Mouse (Mus musculus) intestine, embryonic 16.5 days (tissue): ENCODE data around the gene Tap1. TPM values are rescaled to one million over a fixed set of nuclear protein-coding genes. Genes with fewer than 3 reads are reported as not detected.

ENCODE experiments used
- polyA plus RNA-seq: library from polyadenylated mRNA; unstranded; fragments of >200 nt; fragmentation: Nextera tagmentation; extraction: Ambion mirVana; gene quantifications from 2 replicates; pipeline ENCODE4 v1.2.1, GENCODE M21; 2015

Tap1 gene
- polyA plus RNA-seq, 1 experiment from 2014 or later, result 8.5 TPM

Other genes with a start within 250 kb of the Tap1 start
- 150 and 167 TPM in 2 replicates for gene Pfdn6, start 247.2 kb upstream of the Tap1 start, polyA plus RNA-seq
- gene Wdr46, start 246.9 kb upstream of the Tap1 start, polyA plus RNA-seq, result 24.3 and 26.1 TPM in 2 replicates
- gene B3galt4, start 236.1 kb upstream of the Tap1 start, polyA plus RNA-seq, result 12.6 and 15.5 TPM in 2 replicates
- gene Vps52, start 231.7 kb upstream of the Tap1 start, polyA plus RNA-seq, result 46.3 and 48.1 TPM in 2 replicates
- gene Rps18, start 231.6 kb upstream of the Tap1 start, polyA plus RNA-seq, result 1,753 and 1,902 TPM in 2 replicates
- 307 and 325 TPM in 2 replicates for gene H2-K1, start 187.2 kb upstream of the Tap1 start, polyA plus RNA-seq
- 9.3 and 12.1 TPM in 2 replicates for gene Ring1, start 162.9 kb upstream of the Tap1 start, polyA plus RNA-seq
- gene H2-Ke6, start 159.5 kb upstream of the Tap1 start, polyA plus RNA-seq, result 66.0 and 66.7 TPM in 2 replicates
- gene Slc39a7, start 155.9 kb upstream of the Tap1 start, polyA plus RNA-seq, result 171 and 176 TPM in 2 replicates
- gene Rxrb, start 155.7 kb upstream of the Tap1 start, polyA plus RNA-seq, result 37.6 and 38.4 TPM in 2 replicates
- 0.20 and 0.45 TPM in 2 replicates for gene Col11a2, start 148.1 kb upstream of the Tap1 start, polyA plus RNA-seq
- 0.62 and 0.95 TPM in 2 replicates for gene H2-Oa, start 95.2 kb upstream of the Tap1 start, polyA plus RNA-seq
- 13.4 and 15.3 TPM in 2 replicates for gene H2-DMa, start 68.0 kb upstream of the Tap1 start, polyA plus RNA-seq
- gene Brd2, start 64.9 kb upstream of the Tap1 start, polyA plus RNA-seq, result 72.3 and 73.0 TPM in 2 replicates
- 0.87 and 0.99 TPM in 2 replicates for gene H2-DMb2, start 44.2 kb upstream of the Tap1 start, polyA plus RNA-seq
- 3.0 and 3.6 TPM in 2 replicates for gene H2-DMb1, start 34.5 kb upstream of the Tap1 start, polyA plus RNA-seq
- 13.4 and 15.3 TPM in 2 replicates for gene Psmb9, start 211 bp downstream of the Tap1 start, polyA plus RNA-seq
- 20.7 and 23.1 TPM in 2 replicates for gene Psmb8, start 10.2 kb downstream of the Tap1 start, polyA plus RNA-seq
- 7.2 and 9.1 TPM in 2 replicates for gene Tap2, start 16.0 kb downstream of the Tap1 start, polyA plus RNA-seq
- gene H2-Ob, start 51.4 kb downstream of the Tap1 start, polyA plus RNA-seq, result 0.15 and 0.21 TPM in 2 replicates
- 28.5 and 30.9 TPM in 2 replicates for gene H2-Ab1, start 70.1 kb downstream of the Tap1 start, polyA plus RNA-seq
- 15.7 and 17.5 TPM in 2 replicates for gene H2-Aa, start 100.3 kb downstream of the Tap1 start, polyA plus RNA-seq
- gene H2-Eb1, start 118.3 kb downstream of the Tap1 start, polyA plus RNA-seq, result 11.0 and 11.1 TPM in 2 replicates
- 0.05 TPM in 1 of 2 replicates, not detected in the other for gene H2-Eb2, start 138.1 kb downstream of the Tap1 start, polyA plus RNA-seq
- gene Btnl2, start 167.3 kb downstream of the Tap1 start, polyA plus RNA-seq, result 10.6 and 16.0 TPM in 2 replicates
- gene Btnl1, start 189.6 kb downstream of the Tap1 start, polyA plus RNA-seq, result 30.2 and 43.2 TPM in 2 replicates
- gene BC051142, start 211.3 kb downstream of the Tap1 start, polyA plus RNA-seq, result 0.81 and 1.2 TPM in 2 replicates